Mouse (Mus musculus) midbrain, embryonic 11.5 days (tissue): ENCODE data around the gene Crtc1. TPM values are rescaled to one million over a fixed set of nuclear protein-coding genes. Genes with fewer than 3 reads are reported as not detected.

Source experiments
- ATAC-seq: fragments of 200-750 bp; cut with Nextera tagmentation; 2 replicates; pipeline ENCODE4 v1.8.0; 2017; ENCODE audit warnings: moderate TSS enrichment, moderate library complexity; ENCODE audit not compliant: low FRiP score
- DNase-seq: peaks from one replicate; pipeline ENCODE4 v3.0.0; 2015; ENCODE audit warnings: low spot score; ENCODE audit errors: missing footprints
- H3K27ac ChIP-seq: fragments of 300-500 bp; sonication (generic); 2 replicates; pipeline ENCODE4 v1.5.1; 2014; ENCODE audit warnings: low read depth, low read length
- H3K27me3 ChIP-seq: fragments of 300-500 bp; sonication (generic); 2 replicates; pipeline ENCODE4 v1.6.1; 2014; ENCODE audit warnings: mild to moderate bottlenecking, low read length, moderate library complexity, mixed read lengths; ENCODE audit not compliant: control insufficient read depth, insufficient read depth
- H3K36me3 ChIP-seq: fragments of 300-500 bp; sonication (generic); 2 replicates; pipeline ENCODE4 v1.6.1; 2014; ENCODE audit warnings: mild to moderate bottlenecking, low read length, moderate library complexity, mixed read lengths; ENCODE audit not compliant: control insufficient read depth, insufficient read depth
- H3K4me1 ChIP-seq: fragments of 300-500 bp; sonication (generic); 2 replicates; pipeline ENCODE4 v1.6.1; 2014; ENCODE audit warnings: low read length; ENCODE audit not compliant: control insufficient read depth, insufficient read depth
- H3K4me2 ChIP-seq: fragments of 300-500 bp; sonication (generic); 2 replicates; pipeline ENCODE4 v1.6.1; 2014; ENCODE audit warnings: mild to moderate bottlenecking, moderate library complexity
- H3K4me3 ChIP-seq: fragments of 300-500 bp; sonication (generic); 2 replicates; pipeline ENCODE4 v1.5.1; 2014; ENCODE audit warnings: low read depth, low read length
- H3K9ac ChIP-seq: fragments of 300-500 bp; sonication (generic); 2 replicates; pipeline ENCODE4 v1.6.1; 2014; ENCODE audit warnings: low read length
- H3K9me3 ChIP-seq: fragments of 300-500 bp; sonication (generic); 2 replicates; pipeline ENCODE4 v1.6.1; 2016; ENCODE audit warnings: low read length; ENCODE audit not compliant: control insufficient read depth
- WGBS: fragments of 180-500 bp; shearing (Covaris S2); extraction: QIAGEN DNeasy Blood & Tissue Kit; methylation state at CpG from one replicate; pipeline ENCODE4 v1.1.7; 2014; 5-methylcytosine and 5-hydroxymethylcytosine counted together
- polyA plus RNA-seq: library from polyadenylated mRNA; unstranded; fragments of >200 nt; fragmentation: Nextera tagmentation; extraction: Ambion mirVana; gene quantifications from 2 replicates; pipeline ENCODE4 v1.2.1, GENCODE M21; 2014

Crtc1 gene
- polyA plus RNA-seq, 1 experiment from 2014 or later: 11.8 TPM

DNA sequence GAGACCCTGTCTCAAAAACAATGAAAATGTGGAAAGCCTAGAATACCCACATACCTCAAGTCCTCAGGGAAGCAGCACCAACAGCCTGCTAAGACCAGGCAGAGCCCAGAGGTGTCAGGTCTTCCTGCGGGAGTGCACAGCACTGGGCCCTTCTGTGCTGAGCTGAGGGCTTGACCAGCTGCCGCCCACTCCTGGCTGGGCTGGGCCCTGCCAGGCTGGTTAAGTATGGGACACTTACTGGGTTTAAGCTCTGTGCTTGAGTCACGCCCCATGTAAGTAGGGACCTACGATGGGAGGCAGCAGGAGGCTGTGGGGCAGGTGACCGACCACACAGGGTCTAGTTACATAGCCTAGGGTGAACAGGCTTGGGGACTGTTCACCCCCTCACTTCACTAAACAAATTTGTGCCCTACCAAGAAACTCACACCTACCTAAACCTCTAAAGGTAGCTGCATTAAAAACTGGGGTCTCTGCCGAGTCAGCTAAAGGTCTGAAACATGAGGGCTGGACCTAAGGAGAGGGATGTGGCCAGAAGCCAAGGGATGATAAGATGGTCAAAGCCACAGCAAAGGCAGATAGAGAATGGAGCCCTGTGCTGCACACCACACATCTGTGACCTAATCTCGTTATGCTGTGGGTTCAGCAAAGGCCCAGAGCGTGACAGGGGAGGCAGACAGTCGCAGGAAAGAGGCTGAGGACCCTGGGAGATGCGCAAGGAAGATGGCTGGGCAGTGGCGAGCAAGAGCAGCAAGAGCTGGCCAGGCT, 19.3 kb downstream of the Crtc1 start:
- Histone ChIP-seq H3K27me3 (no peaks in the 10 kb centered on the region), H3K27ac (no peak overlapping the region), H3K4me1 (peaks cover 16% of the 10 kb centered on the region), H3K9ac (no peak overlapping the region), H3K4me3 (no peak overlapping the region), H3K36me3 (no peaks in the 10 kb centered on the region), H3K9me3 (no peaks in the 10 kb centered on the region), H3K4me2 (no peak overlapping the region)
- ATAC-seq (no peak), DNase-seq (no peak)
- 81% methylated on average over 11 of the region's 11 CpGs for WGBS

GRCm38 (mm10) chr8:70418954-70419353, 20.4 kb downstream of the Crtc1 start:
- no peaks in the 10 kb centered on the region for H3K27me3 ChIP-seq
- H3K4me3 ChIP-seq: no peak overlapping the region
- no peak overlapping the region for H3K9ac ChIP-seq
- DNase-seq (no peak), ATAC-seq (no peak)
- no peaks in the 10 kb centered on the region for H3K36me3 ChIP-seq
- no peak overlapping the region for H3K27ac ChIP-seq
- 87% methylated on average over 14 of the region's 14 CpGs for WGBS
- no peak overlapping the region for H3K4me2 ChIP-seq
- no peaks in the 10 kb centered on the region for H3K9me3 ChIP-seq
- peaks cover 16% of the 10 kb centered on the region for H3K4me1 ChIP-seq

GRCm38 (mm10) chr8:70417914-70418313, 21.5 kb downstream of the Crtc1 start:
- H3K36me3 ChIP-seq: no peaks in the 10 kb centered on the region
- 48% methylated on average over 10 of the region's 10 CpGs for WGBS
- no peak overlapping the region for H3K27ac ChIP-seq
- no peak overlapping the region for H3K4me2 ChIP-seq
- H3K9ac ChIP-seq: no peak overlapping the region
- no peaks in the 10 kb centered on the region for H3K9me3 ChIP-seq
- peaks cover 16% of the 10 kb centered on the region for H3K4me1 ChIP-seq
- no peaks in the 10 kb centered on the region for H3K27me3 ChIP-seq
- ATAC-seq (no peak), DNase-seq (no peak)
- no peak overlapping the region for H3K4me3 ChIP-seq

- H3K27ac ChIP-seq: no peak overlapping the region
- no peak overlapping the region for H3K4me3 ChIP-seq
- H3K4me2 ChIP-seq: no peak overlapping the region
- H3K4me1 ChIP-seq: peaks cover 16% of the 10 kb centered on the region
- H3K27me3 ChIP-seq: no peaks in the 10 kb centered on the region
- no peaks in the 10 kb centered on the region for H3K36me3 ChIP-seq
- ATAC-seq: no peak
- no peak overlapping the region for H3K9ac ChIP-seq
- WGBS: 20% methylated on average over 6 of the region's 6 CpGs
- no peak for DNase-seq
- H3K9me3 ChIP-seq: no peaks in the 10 kb centered on the region
Observed at GRCm38 (mm10) chr8:70416941-70417340, 22.4 kb downstream of the Crtc1 start.

- DNase-seq (no peak), ATAC-seq (peak; percentile 77)
Observed at GRCm38 (mm10) chr8:70415540-70416451, 23.6 kb downstream of the Crtc1 start.

GRCm38 (mm10) chr8:70414310-70414946, 25.0 kb downstream of the Crtc1 start:
- Histone ChIP-seq H3K9me3 (no peaks in the 10 kb centered on the region), H3K27ac (no peak overlapping the region), H3K4me2 (no peak overlapping the region), H3K27me3 (no peaks in the 10 kb centered on the region), H3K36me3 (no peaks in the 10 kb centered on the region), H3K4me3 (no peak overlapping the region), H3K9ac (no peak overlapping the region), H3K4me1 (peaks cover 17% of the 10 kb centered on the region)
- DNase-seq: no peak
- ATAC-seq: no peak
- WGBS: 88% methylated on average over 6 of the region's 6 CpGs

More at GRCm38 (mm10) chr8:70415540-70416451, 23.6 kb downstream of the Crtc1 start:
- H3K4me1 ChIP-seq: peaks cover 16% of the 10 kb centered on the region
- peak overlapping the region; percentile 30; the same call in 1 of the 2 replicates for H3K27ac ChIP-seq
- no peaks in the 10 kb centered on the region for H3K9me3 ChIP-seq
- no peak overlapping the region for H3K9ac ChIP-seq
- H3K27me3 ChIP-seq: no peaks in the 10 kb centered on the region
- H3K36me3 ChIP-seq: no peaks in the 10 kb centered on the region
- H3K4me3 ChIP-seq: no peak overlapping the region
- 66% methylated on average over 8 of the region's 8 CpGs for WGBS
- no peak overlapping the region for H3K4me2 ChIP-seq

- no peak overlapping the region for H3K4me3 ChIP-seq
- 95% methylated on average over 5 of the region's 5 CpGs for WGBS
- no peaks in the 10 kb centered on the region for H3K27me3 ChIP-seq
- DNase-seq: no peak
- no peak overlapping the region for H3K27ac ChIP-seq
- no peaks in the 10 kb centered on the region for H3K9me3 ChIP-seq
- H3K36me3 ChIP-seq: no peaks in the 10 kb centered on the region
- H3K4me2 ChIP-seq: no peak overlapping the region
- ATAC-seq: no peak
- peaks cover 10% of the 10 kb centered on the region for H3K4me1 ChIP-seq
- H3K9ac ChIP-seq: no peak overlapping the region
Observed at GRCm38 (mm10) chr8:70410281-70410680, 29.1 kb downstream of the Crtc1 start.

DNA sequence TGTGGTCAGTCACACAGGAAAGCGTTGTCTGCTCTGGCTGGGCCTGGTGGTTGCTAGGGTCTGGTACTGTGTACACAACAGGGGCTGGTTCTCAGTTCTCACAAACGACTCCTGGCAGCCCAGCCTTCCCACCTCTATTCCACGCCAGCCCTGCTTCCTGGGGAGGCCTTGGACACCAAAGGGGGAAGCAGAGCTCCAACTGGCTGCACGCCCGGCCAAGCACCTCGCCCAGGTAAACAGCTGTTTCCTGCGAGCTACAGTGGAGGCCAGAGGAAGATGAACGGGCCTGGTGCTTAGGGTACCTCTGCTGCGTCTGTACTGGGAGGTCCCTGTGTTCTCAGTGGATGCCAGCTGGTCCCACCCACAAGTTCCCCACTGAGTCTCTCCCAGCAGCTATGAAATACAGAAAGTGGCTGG, 29.9 kb downstream of the Crtc1 start:
- no peak overlapping the region for H3K4me2 ChIP-seq
- DNase-seq (no peak), ATAC-seq (peak; percentile 26; the same call in 1 of the 2 replicates)
- H3K4me3 ChIP-seq: no peak overlapping the region
- peaks cover 10% of the 10 kb centered on the region for H3K4me1 ChIP-seq
- 75% methylated on average over 9 of the region's 9 CpGs for WGBS
- no peak overlapping the region; the same call in 1 of the 2 replicates for H3K27ac ChIP-seq
- no peaks in the 10 kb centered on the region for H3K27me3 ChIP-seq
- H3K9me3 ChIP-seq: no peaks in the 10 kb centered on the region
- peak overlapping the region; percentile 4; the same call in 1 of the 2 replicates for H3K9ac ChIP-seq
- no peaks in the 10 kb centered on the region for H3K36me3 ChIP-seq
